Mouse (Mus musculus) adrenal gland, postnatal 25 days (tissue): Measurements from ENCODE around the gene Pmepa1. TPM values are rescaled to one million over a fixed set of nuclear protein-coding genes. Genes with fewer than 3 reads are reported as not detected.

Experiments used
- DNase-seq: peaks from one replicate; pipeline ENCODE4 v3.0.0; 2021; ENCODE audit warnings: mixed read lengths
- total RNA-seq: library from RNA; stranded (reverse); gene quantifications from 2 replicates; pipeline ENCODE4 v1.2.3, GENCODE M21; 2021

Pmepa1 gene
- total RNA-seq, 1 experiment from 2014 or later, result 34.2 TPM

GRCm38 (mm10) chr2:173275343-173276201 is 761 bp downstream of the Pmepa1 start:
- DNase-seq, result peak; percentile 73

GRCm38 (mm10) chr2:173274428-173275342 is 1.6 kb downstream of the Pmepa1 start:
- DNase-seq, result no peak

GRCm38 (mm10) chr2:173273885-173274284 is 2.4 kb downstream of the Pmepa1 start:
- DNase-seq, result no peak

- DNase-seq, result no peak
Observed at GRCm38 (mm10) chr2:173272354-173272900, 3.9 kb downstream of the Pmepa1 start.

- DNase-seq, result no peak
Observed at GRCm38 (mm10) chr2:173271541-173271940, 4.8 kb downstream of the Pmepa1 start.

GRCm38 (mm10) chr2:173270601-173271248 is 5.6 kb downstream of the Pmepa1 start:
- DNase-seq, result no peak

- no peak for DNase-seq
Observed at GRCm38 (mm10) chr2:173270196-173270595, 6.1 kb downstream of the Pmepa1 start.

GRCm38 (mm10) chr2:173267562-173267961 is 8.8 kb downstream of the Pmepa1 start:
- no peak for DNase-seq

GRCm38 (mm10) chr2:173266349-173267112 is 9.8 kb downstream of the Pmepa1 start:
- no peak for DNase-seq

- no peak for DNase-seq
Observed at GRCm38 (mm10) chr2:173265468-173266265, 10.7 kb downstream of the Pmepa1 start.

GRCm38 (mm10) chr2:173264467-173265128 is 11.7 kb downstream of the Pmepa1 start:
- peak; percentile 33 for DNase-seq

- no peak for DNase-seq
Observed at GRCm38 (mm10) chr2:173263636-173264330, 12.6 kb downstream of the Pmepa1 start.

GRCm38 (mm10) chr2:173261497-173261896 is 14.8 kb downstream of the Pmepa1 start:
- DNase-seq, result no peak

GRCm38 (mm10) chr2:173258459-173259091 is 17.8 kb downstream of the Pmepa1 start:
- DNase-seq, result no peak

- peak; percentile 77 for DNase-seq
Observed at GRCm38 (mm10) chr2:173257610-173258009, 18.7 kb downstream of the Pmepa1 start.

- DNase-seq, result no peak
Observed at GRCm38 (mm10) chr2:173256552-173256949, 19.8 kb downstream of the Pmepa1 start.

- no peak for DNase-seq
Observed at GRCm38 (mm10) chr2:173255810-173256551, 20.4 kb downstream of the Pmepa1 start.
